Mouse (Mus musculus): Measurements from ENCODE around the gene Lmo7. TPM values are rescaled to one million over a fixed set of nuclear protein-coding genes. Genes with fewer than 3 reads are reported as not detected.
A peak's percentile ranks its signal among the peaks of the same experiment; 100 is the strongest.

Lmo7 gene
- total and polyA plus RNA-seq, 2 experiments from 2014 or later: 13.4 to 26.3 TPM

DNA sequence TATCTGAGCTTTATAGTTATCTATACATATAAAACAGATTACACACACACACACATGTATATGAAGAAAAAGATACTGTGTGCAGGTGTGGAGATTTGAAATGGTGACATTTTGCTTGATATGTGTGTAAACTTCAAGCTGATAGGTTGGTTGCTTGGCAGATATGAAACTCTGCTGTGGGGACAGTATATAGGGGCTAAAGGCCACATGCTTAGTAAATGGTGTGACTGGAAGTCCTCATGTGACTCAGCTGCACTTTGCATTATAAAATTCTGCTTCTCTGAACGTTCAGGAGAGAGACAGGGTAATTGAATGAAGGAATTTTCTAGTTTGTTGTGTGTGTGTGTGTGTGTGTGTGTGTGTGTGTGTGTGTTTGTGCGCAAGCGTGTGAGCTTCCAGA, 124.5 kb downstream of the Lmo7 start:
- no peaks in the 10 kb centered on the region for H3K4me1 ChIP-seq (ENCODE audit: insufficient read depth)
- TF ChIP-seq CTCF (IDR thresholded peaks at IDR 0.05; ENCODE audit: low read depth): no peak
- no peak overlapping the region for H3K4me2 ChIP-seq (ENCODE audit: low read depth)
- DNase-seq (no peak), ATAC-seq (no peak)
- WGBS: 79% methylated on average over 3 of the region's 3 CpGs
- no peak overlapping the region for H3K27ac ChIP-seq (ENCODE audit: low read depth, low read length)
- H3K9ac ChIP-seq: no peak overlapping the region
- H3K9me3 ChIP-seq (ENCODE audit: low read length): no peaks in the 10 kb centered on the region
- H3K27me3 ChIP-seq (ENCODE audit: insufficient read depth, low read length): no peaks in the 10 kb centered on the region
- H3K4me3 ChIP-seq (ENCODE audit: low read depth, low read length): no peak overlapping the region
- H3K36me3 ChIP-seq (ENCODE audit: insufficient read depth): no peaks in the 10 kb centered on the region

GRCm38 (mm10) chr14:101859305-101859886, 129.6 kb downstream of the Lmo7 start:
- Histone ChIP-seq H3K4me3 (ENCODE audit: low read depth, low read length) (no peak overlapping the region), H3K27ac (ENCODE audit: low read depth, low read length) (no peak overlapping the region), H3K4me2 (ENCODE audit: low read depth) (no peak overlapping the region), H3K9me3 (ENCODE audit: low read length) (no peaks in the 10 kb centered on the region), H3K27me3 (ENCODE audit: insufficient read depth, low read length) (no peaks in the 10 kb centered on the region), H3K9ac (no peak overlapping the region), H3K4me1 (ENCODE audit: insufficient read depth) (no peaks in the 10 kb centered on the region), H3K36me3 (ENCODE audit: insufficient read depth) (no peaks in the 10 kb centered on the region)
- TF ChIP-seq CTCF (IDR thresholded peaks at IDR 0.05; ENCODE audit: low read depth): no peak
- 56% methylated on average over 8 of the region's 8 CpGs for WGBS
- DNase-seq (no peak), ATAC-seq (no peak)

DNA sequence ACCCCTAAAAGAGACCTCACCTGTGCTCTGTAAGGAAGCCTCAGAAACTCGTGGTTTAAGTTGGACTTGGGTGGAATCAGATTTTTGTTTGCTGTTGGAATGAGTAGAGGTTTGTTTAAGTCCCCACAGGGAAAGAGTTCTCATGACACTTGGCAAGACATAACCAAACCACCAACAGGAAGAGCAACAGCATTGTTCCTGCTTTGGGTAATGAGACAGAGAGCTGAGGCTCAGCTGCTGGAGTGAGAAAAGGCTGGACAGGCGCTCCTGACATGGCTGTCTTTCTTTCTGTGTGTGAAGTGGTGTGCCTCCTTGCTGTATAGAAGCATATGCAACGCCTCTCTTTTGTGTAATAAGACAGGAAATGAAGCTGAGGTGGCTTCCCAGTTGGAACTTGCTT, 132.3 kb downstream of the Lmo7 start:
- no peak for ATAC-seq
- Histone ChIP-seq H3K9ac (no peak overlapping the region), H3K4me1 (ENCODE audit: insufficient read depth) (no peaks in the 10 kb centered on the region), H3K36me3 (ENCODE audit: insufficient read depth) (no peaks in the 10 kb centered on the region), H3K9me3 (ENCODE audit: low read length) (no peaks in the 10 kb centered on the region), H3K4me2 (ENCODE audit: low read depth) (no peak overlapping the region), H3K27ac (ENCODE audit: low read depth, low read length) (no peak overlapping the region), H3K4me3 (ENCODE audit: low read depth, low read length) (no peak overlapping the region), H3K27me3 (ENCODE audit: insufficient read depth, low read length) (no peaks in the 10 kb centered on the region)
- DNase-seq: no peak
- TF ChIP-seq CTCF (IDR thresholded peaks at IDR 0.05; ENCODE audit: low read depth): no peak
- 71% methylated on average over 3 of the region's 3 CpGs for WGBS

- Histone ChIP-seq H3K27ac (ENCODE audit: low read depth, low read length) (no peak overlapping the region), H3K4me1 (ENCODE audit: insufficient read depth) (no peaks in the 10 kb centered on the region), H3K36me3 (ENCODE audit: insufficient read depth) (no peaks in the 10 kb centered on the region), H3K9ac (no peak overlapping the region), H3K4me2 (ENCODE audit: low read depth) (no peak overlapping the region), H3K9me3 (ENCODE audit: low read length) (no peaks in the 10 kb centered on the region), H3K27me3 (ENCODE audit: insufficient read depth, low read length) (no peaks in the 10 kb centered on the region), H3K4me3 (ENCODE audit: low read depth, low read length) (no peak overlapping the region)
- peak; percentile 71 for ATAC-seq
- DNase-seq: peak; percentile 16
- 33% methylated on average over 10 of the region's 10 CpGs for WGBS
- TF ChIP-seq CTCF (IDR thresholded peaks at IDR 0.05; ENCODE audit: low read depth): no peak
Observed at GRCm38 (mm10) chr14:101867071-101867733, 137.4 kb downstream of the Lmo7 start.

GRCm38 (mm10) chr14:101869145-101869544, 139.4 kb downstream of the Lmo7 start:
- ATAC-seq (no peak), DNase-seq (no peak)
- no peaks in the 10 kb centered on the region for H3K27me3 ChIP-seq (ENCODE audit: insufficient read depth, low read length)
- no peaks in the 10 kb centered on the region for H3K9me3 ChIP-seq (ENCODE audit: low read length)
- no peaks in the 10 kb centered on the region for H3K4me1 ChIP-seq (ENCODE audit: insufficient read depth)
- H3K36me3 ChIP-seq (ENCODE audit: insufficient read depth): no peaks in the 10 kb centered on the region
- H3K4me2 ChIP-seq (ENCODE audit: low read depth): no peak overlapping the region
- H3K4me3 ChIP-seq (ENCODE audit: low read depth, low read length): no peak overlapping the region
- WGBS: 83% methylated on average over 6 of the region's 6 CpGs
- no peak overlapping the region for H3K9ac ChIP-seq
- no peak for TF ChIP-seq CTCF (IDR thresholded peaks at IDR 0.05; ENCODE audit: low read depth)
- no peak overlapping the region for H3K27ac ChIP-seq (ENCODE audit: low read depth, low read length)

DNA sequence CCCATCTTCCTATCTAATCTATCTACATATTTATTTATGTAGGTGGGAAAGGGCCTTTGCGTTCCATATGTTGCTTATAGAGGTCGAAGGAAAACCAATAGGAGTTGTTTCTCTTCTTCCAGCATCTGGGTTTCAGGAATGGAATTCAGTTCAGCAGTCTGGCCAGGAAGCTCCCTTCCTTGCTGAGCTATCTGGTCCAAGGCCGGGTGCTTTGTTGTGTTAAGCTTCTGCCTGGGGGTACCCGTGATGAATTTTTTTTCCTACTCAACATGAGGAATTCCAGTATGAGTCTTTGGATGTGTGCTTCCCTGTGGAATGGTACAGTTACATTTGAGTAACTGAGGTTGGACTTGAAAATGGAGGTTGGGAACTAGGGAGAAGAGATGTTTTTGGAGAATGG, 139.9 kb downstream of the Lmo7 start:
- ATAC-seq: no peak
- Histone ChIP-seq H3K4me3 (ENCODE audit: low read depth, low read length) (no peak overlapping the region), H3K36me3 (ENCODE audit: insufficient read depth) (no peaks in the 10 kb centered on the region), H3K4me2 (ENCODE audit: low read depth) (no peak overlapping the region), H3K27me3 (ENCODE audit: insufficient read depth, low read length) (no peaks in the 10 kb centered on the region), H3K9me3 (ENCODE audit: low read length) (no peaks in the 10 kb centered on the region), H3K27ac (ENCODE audit: low read depth, low read length) (no peak overlapping the region), H3K4me1 (ENCODE audit: insufficient read depth) (no peaks in the 10 kb centered on the region), H3K9ac (no peak overlapping the region)
- no peak for DNase-seq
- no peak for TF ChIP-seq CTCF (IDR thresholded peaks at IDR 0.05; ENCODE audit: low read depth)
- WGBS: 82% methylated on average over 4 of the region's 4 CpGs

DNA sequence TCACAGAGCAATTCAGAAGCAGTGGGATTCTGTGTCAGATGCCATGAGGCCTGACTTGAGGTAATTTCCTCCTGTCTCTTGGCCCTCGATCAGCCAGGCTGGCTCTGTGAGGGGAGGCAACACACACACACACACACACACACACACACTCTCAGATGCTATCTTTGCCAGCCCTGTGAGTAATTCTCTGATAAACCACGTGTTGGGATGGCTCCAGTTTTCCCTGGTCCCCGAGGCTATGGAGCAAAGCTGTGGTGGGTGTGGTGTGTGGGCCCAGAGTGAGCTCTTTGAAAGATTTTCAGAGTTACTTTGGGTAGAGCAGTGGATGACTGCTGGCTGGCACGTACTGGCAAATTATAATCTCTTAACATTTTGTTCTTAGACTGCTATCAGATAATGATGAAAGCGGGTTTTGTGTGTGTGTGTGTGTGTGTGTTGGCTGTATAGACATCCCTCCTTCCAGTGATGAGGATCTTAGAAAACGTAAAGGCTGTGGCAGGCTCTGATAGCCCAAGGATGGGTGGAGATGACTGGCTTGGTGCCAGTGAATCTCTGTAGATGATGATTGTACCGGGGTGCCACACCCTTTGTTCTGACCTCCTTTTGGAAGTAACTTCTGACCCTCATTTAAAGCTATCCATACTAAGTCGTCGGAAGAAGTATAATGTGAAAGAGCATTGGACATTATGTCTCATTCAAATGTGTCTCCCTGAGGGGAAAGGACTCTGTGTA, 140.6 kb downstream of the Lmo7 start:
- H3K4me2 ChIP-seq (ENCODE audit: low read depth): no peak overlapping the region
- DNase-seq: no peak
- no peaks in the 10 kb centered on the region for H3K9me3 ChIP-seq (ENCODE audit: low read length)
- TF ChIP-seq CTCF (IDR thresholded peaks at IDR 0.05; ENCODE audit: low read depth): no peak
- no peaks in the 10 kb centered on the region for H3K27me3 ChIP-seq (ENCODE audit: insufficient read depth, low read length)
- H3K4me1 ChIP-seq (ENCODE audit: insufficient read depth): no peaks in the 10 kb centered on the region
- ATAC-seq: no peak
- H3K4me3 ChIP-seq (ENCODE audit: low read depth, low read length): no peak overlapping the region
- no peaks in the 10 kb centered on the region for H3K36me3 ChIP-seq (ENCODE audit: insufficient read depth)
- no peak overlapping the region for H3K9ac ChIP-seq
- H3K27ac ChIP-seq (ENCODE audit: low read depth, low read length): no peak overlapping the region
- WGBS: 72% methylated on average over 9 of the region's 9 CpGs
